Mouse (Mus musculus) effector memory CD4-positive, alpha-beta T cell, adult 5 months (primary cell): ENCODE data around the gene Olfr106-ps. TPM values are rescaled to one million over a fixed set of nuclear protein-coding genes. Genes with fewer than 3 reads are reported as not detected.

ENCODE experiments used
- polyA plus RNA-seq: library from polyadenylated mRNA; unstranded; fragments of 100-300 nt; shearing (Covaris generic); gene quantifications from one replicate; pipeline ENCODE4 v1.2.1, GENCODE M21; 2017

Olfr106-ps gene
- not detected for polyA plus RNA-seq

DNA sequence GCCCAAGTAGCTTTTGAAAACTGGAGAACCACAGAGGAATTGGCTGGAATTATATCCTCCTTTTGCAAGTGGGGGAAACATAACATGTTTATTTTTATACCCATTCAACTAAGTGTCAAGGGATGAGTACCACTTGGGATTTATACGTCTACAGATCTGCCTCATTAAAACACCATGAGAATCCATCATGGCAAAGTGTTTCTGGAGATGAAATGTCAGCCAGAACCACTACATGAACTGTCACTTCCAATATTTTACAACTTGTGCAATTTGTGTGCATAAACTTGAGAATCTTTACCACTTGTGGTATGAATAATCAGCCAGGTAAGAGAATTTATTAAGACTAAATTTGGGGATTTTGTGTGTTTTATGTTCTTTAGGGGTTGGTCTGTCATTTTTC, at the start of gene Olfr106-ps:
Gene Olfr106-ps, plus strand, starts transcription at position 301 of the 400 bp plus-strand sequence.

DNA sequence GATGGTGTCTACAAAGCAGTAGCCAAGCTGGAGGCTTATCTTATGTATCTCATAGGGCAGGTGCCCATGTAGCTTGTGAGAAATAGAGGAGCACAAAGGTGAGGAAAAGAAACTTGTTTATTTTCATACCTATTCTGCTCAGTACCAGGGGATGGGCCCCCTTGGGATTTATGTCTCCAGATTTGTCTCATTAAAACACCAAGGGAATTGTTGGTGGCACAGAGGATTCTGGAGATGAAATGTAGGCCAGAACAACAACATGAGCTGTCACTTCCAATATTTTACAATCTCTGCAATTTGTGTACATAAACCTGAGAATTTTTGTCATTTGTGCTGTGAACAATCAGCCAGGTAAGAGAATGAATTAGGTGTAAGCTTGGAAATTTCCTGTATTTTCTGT, 30.9 kb upstream of the Olfr106-ps start, which contains the start of gene Olfr104-ps:
Gene Olfr104-ps, plus strand, starts transcription at position 301 of the 400 bp plus-strand sequence.

DNA sequence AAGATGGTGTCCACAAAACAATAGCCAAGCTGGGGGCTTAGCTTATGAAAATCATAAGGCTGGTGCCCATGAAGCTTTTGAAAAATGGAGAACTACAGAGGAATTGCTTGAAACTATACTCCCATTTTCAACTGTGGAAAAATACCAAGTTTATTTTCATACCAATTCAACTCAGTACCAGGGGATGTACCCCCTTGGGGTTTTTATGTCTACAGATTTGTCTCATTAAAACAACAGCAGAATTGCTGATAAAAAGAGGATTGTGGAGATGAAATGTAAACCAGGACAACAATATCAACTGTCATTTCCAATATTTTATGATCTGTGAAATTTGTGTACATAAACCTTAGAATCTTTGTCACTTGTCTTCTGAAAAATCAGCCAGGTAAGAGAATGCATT, 11.5 kb upstream of the Olfr106-ps start, which contains the start of gene Olfr105-ps:
Gene Olfr105-ps, plus strand, starts transcription at position 301 of the 400 bp plus-strand sequence.

DNA sequence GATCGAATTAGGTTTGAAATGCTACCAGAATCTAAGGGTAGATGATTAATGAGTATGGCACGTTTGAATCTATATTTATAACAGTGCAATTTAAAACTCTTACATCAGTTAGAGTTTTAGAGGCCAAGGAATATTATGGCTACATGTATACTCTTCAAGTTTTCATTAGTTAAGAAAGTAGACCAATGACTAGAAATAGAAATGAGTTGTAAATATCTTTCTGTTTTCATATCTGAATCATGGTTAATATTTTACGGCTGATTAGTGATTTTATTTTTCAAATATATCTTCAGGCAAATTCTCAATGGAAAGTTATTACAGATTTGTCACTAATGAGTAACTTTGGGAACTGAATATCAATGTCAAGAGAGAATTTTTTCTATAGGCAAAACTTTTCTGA, 8.7 kb downstream of the Olfr106-ps start, which contains the start of gene Olfr107:
Gene Olfr107, plus strand, starts transcription at position 301 of the 400 bp plus-strand sequence.

DNA sequence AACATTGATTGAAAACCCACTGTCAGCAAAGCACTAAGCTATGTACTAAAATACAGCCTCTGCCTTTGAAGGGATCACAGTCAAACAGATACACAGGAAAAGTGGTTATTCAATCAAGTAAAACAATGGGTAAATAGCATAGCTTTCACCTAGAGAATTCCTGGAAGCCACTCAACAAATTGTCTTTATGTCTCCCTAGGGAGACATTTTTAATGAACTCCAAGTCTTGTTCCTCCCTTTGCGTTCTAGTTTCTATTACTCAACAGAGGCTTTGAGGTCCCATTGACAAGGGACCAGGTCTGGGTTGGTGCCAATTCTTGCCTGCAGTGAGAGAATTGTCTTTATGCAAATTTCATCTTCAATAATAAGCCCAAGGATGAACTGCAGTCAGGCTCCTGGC, 55.0 kb downstream of the Olfr106-ps start, which contains the start of gene Olfr108:
Gene Olfr108, plus strand, starts transcription at position 301 of the 400 bp plus-strand sequence.

Other genes starting within 250 kb of the Olfr106-ps start
- gene Olfr93, start 228.9 kb upstream of the Olfr106-ps start, polyA plus RNA-seq, result not detected
- not detected for gene Ubd, start 196.5 kb upstream of the Olfr106-ps start, polyA plus RNA-seq
- not detected for gene Olfr94, start 189.4 kb upstream of the Olfr106-ps start, polyA plus RNA-seq
- gene Olfr95, start 177.3 kb upstream of the Olfr106-ps start, polyA plus RNA-seq, result not detected
- not detected for gene Olfr96, start 170.2 kb upstream of the Olfr106-ps start, polyA plus RNA-seq
- not detected for gene Olfr97, start 153.1 kb upstream of the Olfr106-ps start, polyA plus RNA-seq
- not detected for gene Olfr98, start 126.6 kb upstream of the Olfr106-ps start, polyA plus RNA-seq
- gene H2-M3, start 120.2 kb upstream of the Olfr106-ps start, polyA plus RNA-seq, result 86.2 TPM
- 2.2 TPM for gene Olfr99, start 106.9 kb upstream of the Olfr106-ps start, polyA plus RNA-seq
- not detected for gene Olfr101, start 86.1 kb upstream of the Olfr106-ps start, polyA plus RNA-seq
- gene Olfr102, start 73.3 kb upstream of the Olfr106-ps start, polyA plus RNA-seq, result not detected
- gene Olfr103, start 50.7 kb upstream of the Olfr106-ps start, polyA plus RNA-seq, result not detected
- gene Olfr104-ps, start 30.8 kb upstream of the Olfr106-ps start, polyA plus RNA-seq, result not detected
- not detected for gene Olfr105-ps, start 11.4 kb upstream of the Olfr106-ps start, polyA plus RNA-seq
- not detected for gene Olfr107, start 8.8 kb downstream of the Olfr106-ps start, polyA plus RNA-seq
- gene Olfr108, start 55.1 kb downstream of the Olfr106-ps start, polyA plus RNA-seq, result not detected
- gene Olfr109, start 68.5 kb downstream of the Olfr106-ps start, polyA plus RNA-seq, result 0.10 TPM
- not detected for gene H2-M2, start 93.2 kb downstream of the Olfr106-ps start, polyA plus RNA-seq
- not detected for gene Olfr110, start 102.1 kb downstream of the Olfr106-ps start, polyA plus RNA-seq
- gene Olfr111, start 117.6 kb downstream of the Olfr106-ps start, polyA plus RNA-seq, result not detected
- gene Olfr112, start 179.1 kb downstream of the Olfr106-ps start, polyA plus RNA-seq, result not detected
- not detected for gene Olfr113, start 187.3 kb downstream of the Olfr106-ps start, polyA plus RNA-seq
- not detected for gene Olfr114, start 202.3 kb downstream of the Olfr106-ps start, polyA plus RNA-seq
- gene Olfr115, start 236.7 kb downstream of the Olfr106-ps start, polyA plus RNA-seq, result not detected
- gene Olfr116, start 236.8 kb downstream of the Olfr106-ps start, polyA plus RNA-seq, result not detected